Mouse (Mus musculus): ENCODE measurements around the gene Cd52. TPM values are rescaled to one million over a fixed set of nuclear protein-coding genes. Genes with fewer than 3 reads are reported as not detected.

Gene Cd52
- total and polyA plus RNA-seq, 3 experiments = 1,886 to 5,448 (median 2,306) TPM

- H3K9ac ChIP-seq (ENCODE audit: insufficient read depth, low read depth) = no peak overlapping the region
- no peak overlapping the region for H3K4me2 ChIP-seq (ENCODE audit: insufficient read depth, low read depth, poor library complexity, severe bottlenecking)
- DNase-seq (ENCODE audit: extremely low read depth) = no peak
- H3K27me3 ChIP-seq (replicated peaks) = no peaks in the 10 kb centered on the region
- peaks cover 14% of the 10 kb centered on the region for H3K9me3 ChIP-seq (replicated peaks; ENCODE audit: low read length)
- H3K79me2 ChIP-seq (replicated peaks; ENCODE audit: control insufficient read depth, extremely low read depth, insufficient read depth, poor library complexity, severe bottlenecking) = no peaks in the 10 kb centered on the region
- H3K4me3 ChIP-seq (replicated peaks in 1 of 3; ENCODE audit: low read depth in 2 of 3, low read length in 2 of 3, poor library complexity in 1 of 3) = no peak overlapping the region
- TF ChIP-seq ELF1 (IDR thresholded peaks at IDR 0.05; ENCODE audit: low read depth, low read length) = no peak
- no peak for TF ChIP-seq MAZ (IDR thresholded peaks at IDR 0.05; ENCODE audit: low read depth, low read length)
- TF ChIP-seq MXI1 (IDR thresholded peaks at IDR 0.05; ENCODE audit: low read depth, low read length) = no peak
- no peak for TF ChIP-seq SMC3 (IDR thresholded peaks at IDR 0.05; ENCODE audit: low read depth, low read length)
- TF ChIP-seq NELFE (IDR thresholded peaks at IDR 0.05; ENCODE audit: low read depth, low read length) = no peak
- no peak for TF ChIP-seq JUN (IDR thresholded peaks at IDR 0.05; ENCODE audit: insufficient read depth, low read depth, low read length)
- TF ChIP-seq CTCF (conservative IDR thresholded peaks at IDR 0.05 in 1 of 2, IDR thresholded peaks at IDR 0.05 in 1 of 2; ENCODE audit: low read depth in 2 of 2, low read length in 2 of 2) = no peak
- TF ChIP-seq RAD21 (IDR thresholded peaks at IDR 0.05; ENCODE audit: low read depth, low read length) = no peak
- no peak for TF ChIP-seq BHLHE40 (IDR thresholded peaks at IDR 0.05; ENCODE audit: low read depth, low read length)
- TF ChIP-seq ZMIZ1 (IDR thresholded peaks at IDR 0.05; ENCODE audit: low read depth, low read length) = no peak
- no peak for TF ChIP-seq TCF12 (IDR thresholded peaks at IDR 0.05; ENCODE audit: low read depth, low read length)
- TF ChIP-seq MAX (IDR thresholded peaks at IDR 0.05; ENCODE audit: low read length) = no peak
- TF ChIP-seq NRF1 (IDR thresholded peaks at IDR 0.05; ENCODE audit: low read depth, low read length) = no peak
- peaks cover 2 to 15% of the 10 kb centered on the region in 2 experiments; a peak in 2 of 4 replicates for H3K4me1 ChIP-seq (ENCODE audit: control insufficient read depth in 1 of 2, insufficient read depth in 2 of 2)
- dilution Hi-C loops (cut with MboI; ENCODE audit: extremely low pct_ligation_motif_present, extremely low pct_unique_long_range_greater_than_20kb, low sequenced_read_pairs) = no loop called here
- no peaks in the 10 kb centered on the region for H3K36me3 ChIP-seq (replicated peaks in 1 of 2; ENCODE audit: control insufficient read depth in 1 of 2, insufficient read depth in 1 of 2, low read length in 1 of 2)
- no peak overlapping the region for H3K27ac ChIP-seq (ENCODE audit: insufficient read depth, low read depth)
- in situ Hi-C loops (cut with MboI; ENCODE audit: low pct_ligation_motif_present, low pct_unique_long_range_greater_than_20kb, low sequenced_read_pairs) = no loop called here
These were observed 47.2 kb downstream of the Cd52 start for GRCm38 (mm10) chr4:134047648-134048047.

DNA sequence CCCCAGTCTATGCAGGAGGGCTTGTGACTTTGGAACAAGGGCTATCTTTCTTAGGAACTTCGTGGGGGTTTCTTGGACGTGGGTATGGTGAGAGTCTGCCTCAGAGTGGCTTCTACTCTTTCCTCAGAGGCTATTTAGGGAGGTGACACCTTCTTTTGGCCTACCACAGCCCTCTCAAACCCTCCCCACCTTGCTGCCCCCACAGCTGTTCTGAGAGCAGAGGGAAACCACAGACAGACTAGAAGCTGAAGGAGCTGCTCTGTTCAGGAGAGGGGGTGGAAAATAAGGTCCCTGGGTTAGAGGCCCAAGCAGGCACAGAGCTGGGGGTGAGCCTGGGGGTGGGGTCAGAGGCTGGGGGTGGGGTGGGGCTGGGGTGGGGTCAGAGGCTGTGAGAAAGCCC is 51.8 kb downstream of the Cd52 start:
- dilution Hi-C loops (cut with MboI; ENCODE audit: extremely low pct_ligation_motif_present, extremely low pct_unique_long_range_greater_than_20kb, low sequenced_read_pairs) = no loop called here

More for the DNA sequence above, 51.8 kb downstream of the Cd52 start:
- no peaks in the 10 kb centered on the region for H3K36me3 ChIP-seq (replicated peaks in 1 of 2; ENCODE audit: control insufficient read depth in 1 of 2, insufficient read depth in 1 of 2, low read length in 1 of 2)
- in situ Hi-C loops (cut with MboI; ENCODE audit: low pct_ligation_motif_present, low pct_unique_long_range_greater_than_20kb, low sequenced_read_pairs) = no loop called here
- H3K4me2 ChIP-seq (ENCODE audit: insufficient read depth, low read depth, poor library complexity, severe bottlenecking) = no peak overlapping the region
- H3K27me3 ChIP-seq (replicated peaks) = no peaks in the 10 kb centered on the region
- TF ChIP-seq ZNF384 (IDR thresholded peaks at IDR 0.05; ENCODE audit: low read depth, low read length) (no peak), TBP (conservative IDR thresholded peaks at IDR 0.05; ENCODE audit: low read depth, low read length) (no peak), ELF1 (IDR thresholded peaks at IDR 0.05; ENCODE audit: low read depth, low read length) (no peak), MYC (IDR thresholded peaks at IDR 0.05; ENCODE audit: low read depth, low read length) (no peak), KAT2A (IDR thresholded peaks at IDR 0.05; ENCODE audit: insufficient replicate concordance, low read length) (no peak), EP300 (IDR thresholded peaks at IDR 0.05; ENCODE audit: low read length) (peak; percentile 71), MEF2A (IDR thresholded peaks at IDR 0.05; ENCODE audit: borderline replicate concordance, low read depth, low read length) (peak; percentile 96), SIN3A (IDR thresholded peaks at IDR 0.05; ENCODE audit: low read length) (no peak), USF2 (conservative IDR thresholded peaks at IDR 0.05; ENCODE audit: low read depth, low read length) (no peak), BHLHE40 (IDR thresholded peaks at IDR 0.05; ENCODE audit: low read depth, low read length) (peak; percentile 47; the same call in 1 of the 2 replicates), CHD2 (IDR thresholded peaks at IDR 0.05; ENCODE audit: low read length) (peak; percentile 56), MAFK (IDR thresholded peaks at IDR 0.05; ENCODE audit: insufficient replicate concordance, low read length) (0 out of 2 replicates have a peak, but pooled peaks have one; percentile 56), ZKSCAN1 (IDR thresholded peaks at IDR 0.05; ENCODE audit: borderline replicate concordance, low read depth, low read length) (no peak), ETS1 (conservative IDR thresholded peaks at IDR 0.05; ENCODE audit: low read depth, low read length) (peak; percentile 73), TCF12 (IDR thresholded peaks at IDR 0.05; ENCODE audit: low read depth, low read length) (peak; percentile 78), NELFE (IDR thresholded peaks at IDR 0.05; ENCODE audit: low read depth, low read length) (no peak), MAZ (IDR thresholded peaks at IDR 0.05; ENCODE audit: low read depth, low read length) (peak; percentile 87; the same call in 1 of the 2 replicates), IRF4 (IDR thresholded peaks at IDR 0.05; ENCODE audit: low read depth, low read length) (peak; percentile 41; the same call in 1 of the 2 replicates)
- H3K9ac ChIP-seq (ENCODE audit: insufficient read depth, low read depth) = no peak overlapping the region
- no peak overlapping the region for H3K27ac ChIP-seq (ENCODE audit: insufficient read depth, low read depth)
- H3K4me1 ChIP-seq (ENCODE audit: control insufficient read depth in 1 of 2, insufficient read depth in 2 of 2) = peaks cover 0 to 18% of the 10 kb centered on the region in 2 experiments; a peak in 2 of 4 replicates
- peak; percentile 86 for DNase-seq (ENCODE audit: extremely low read depth)
- no peak overlapping the region for H3K4me3 ChIP-seq (replicated peaks in 1 of 3; ENCODE audit: low read depth in 2 of 3, low read length in 2 of 3, poor library complexity in 1 of 3)
- H3K9me3 ChIP-seq (replicated peaks; ENCODE audit: low read length) = peaks cover 10% of the 10 kb centered on the region
- H3K79me2 ChIP-seq (replicated peaks; ENCODE audit: control insufficient read depth, extremely low read depth, insufficient read depth, poor library complexity, severe bottlenecking) = no peaks in the 10 kb centered on the region

Measured in CH12.LX (cell line).